Mouse (Mus musculus): ENCODE results near the gene Sgcb. TPM values are rescaled to one million over a fixed set of nuclear protein-coding genes. Genes with fewer than 3 reads are reported as not detected.

Sgcb gene
- total and polyA plus RNA-seq, 2 experiments from 2014 or later: 25.2 to 49.0 TPM

GRCm38 (mm10) chr5:73688576-73688975, 41.0 kb upstream of the Sgcb start:
- ATAC-seq (ENCODE audit: insufficient read depth, low read depth) (0 out of 2 replicates have a peak, but pooled peaks have one; percentile 20), DNase-seq (ENCODE audit: low spot score) (peak; percentile 56)
- Histone ChIP-seq H3K27me3 (ENCODE audit: control insufficient read depth, insufficient read depth, low read length) (no peaks in the 10 kb centered on the region), H3K4me3 (ENCODE audit: low read depth, low read length) (no peak overlapping the region), H3K36me3 (replicated peaks; ENCODE audit: control insufficient read depth, insufficient read depth, low read length) (no peaks in the 10 kb centered on the region), H3K4me2 (ENCODE audit: low read depth, low read length) (no peak overlapping the region), H3K9me3 (replicated peaks; ENCODE audit: control insufficient read depth, low read length) (no peaks in the 10 kb centered on the region), H3K9ac (replicated peaks; ENCODE audit: low read depth, low read length) (no peak overlapping the region), H3K4me1 (ENCODE audit: control insufficient read depth, insufficient read depth) (peaks cover 24% of the 10 kb centered on the region), H3K27ac (ENCODE audit: low read depth) (peak overlapping the region; percentile 58)
- 17% methylated on average over 1 of the region's 1 CpGs for WGBS
- TF ChIP-seq CTCF (IDR thresholded peaks at IDR 0.05; ENCODE audit: low read depth) (no peak), EP300 (IDR thresholded peaks at IDR 0.05; ENCODE audit: low read depth) (no peak)

- no peak overlapping the region for H3K27ac ChIP-seq (ENCODE audit: low read depth)
- no peak overlapping the region for H3K9ac ChIP-seq (replicated peaks; ENCODE audit: low read depth, low read length)
- H3K4me2 ChIP-seq (ENCODE audit: low read depth, low read length): no peak overlapping the region
- peak; percentile 16; the same call in 1 of the 2 replicates for ATAC-seq (ENCODE audit: insufficient read depth, low read depth)
- H3K36me3 ChIP-seq (replicated peaks; ENCODE audit: control insufficient read depth, insufficient read depth, low read length): no peaks in the 10 kb centered on the region
- peak; percentile 80 for DNase-seq (ENCODE audit: low spot score)
- H3K4me1 ChIP-seq (ENCODE audit: control insufficient read depth, insufficient read depth): peaks cover 24% of the 10 kb centered on the region
- no peaks in the 10 kb centered on the region for H3K27me3 ChIP-seq (ENCODE audit: control insufficient read depth, insufficient read depth, low read length)
- WGBS: 6% methylated on average over 4 of the region's 4 CpGs
- TF ChIP-seq CTCF (IDR thresholded peaks at IDR 0.05; ENCODE audit: low read depth) (peak; percentile 63), EP300 (IDR thresholded peaks at IDR 0.05; ENCODE audit: low read depth) (no peak)
- H3K4me3 ChIP-seq (ENCODE audit: low read depth, low read length): no peak overlapping the region
- H3K9me3 ChIP-seq (replicated peaks; ENCODE audit: control insufficient read depth, low read length): no peaks in the 10 kb centered on the region
Measured at GRCm38 (mm10) chr5:73686149-73686548, 38.6 kb upstream of the Sgcb start.

- H3K4me3 ChIP-seq (ENCODE audit: low read depth, low read length): no peak overlapping the region
- WGBS: 54% methylated on average over 9 of the region's 9 CpGs
- no peaks in the 10 kb centered on the region for H3K9me3 ChIP-seq (replicated peaks; ENCODE audit: control insufficient read depth, low read length)
- no peak overlapping the region for H3K27ac ChIP-seq (ENCODE audit: low read depth)
- TF ChIP-seq CTCF (IDR thresholded peaks at IDR 0.05; ENCODE audit: low read depth) (peak; percentile 43), EP300 (IDR thresholded peaks at IDR 0.05; ENCODE audit: low read depth) (no peak)
- no peak overlapping the region for H3K4me2 ChIP-seq (ENCODE audit: low read depth, low read length)
- no peaks in the 10 kb centered on the region for H3K27me3 ChIP-seq (ENCODE audit: control insufficient read depth, insufficient read depth, low read length)
- no peak overlapping the region for H3K9ac ChIP-seq (replicated peaks; ENCODE audit: low read depth, low read length)
- H3K4me1 ChIP-seq (ENCODE audit: control insufficient read depth, insufficient read depth): peaks cover 17% of the 10 kb centered on the region
- ATAC-seq (ENCODE audit: insufficient read depth, low read depth) (no peak), DNase-seq (ENCODE audit: low spot score) (no peak)
- H3K36me3 ChIP-seq (replicated peaks; ENCODE audit: control insufficient read depth, insufficient read depth, low read length): no peaks in the 10 kb centered on the region
Measured at GRCm38 (mm10) chr5:73683706-73684409, 36.3 kb upstream of the Sgcb start.

- WGBS: 75% methylated on average over 6 of the region's 6 CpGs
- Histone ChIP-seq H3K4me1 (ENCODE audit: control insufficient read depth, insufficient read depth) (0 out of 2 replicates have a peak, but pooled peaks cover 12% of the 10 kb centered on the region), H3K36me3 (replicated peaks; ENCODE audit: control insufficient read depth, insufficient read depth, low read length) (no peaks in the 10 kb centered on the region), H3K27me3 (ENCODE audit: control insufficient read depth, insufficient read depth, low read length) (no peaks in the 10 kb centered on the region), H3K27ac (ENCODE audit: low read depth) (no peak overlapping the region), H3K4me3 (ENCODE audit: low read depth, low read length) (no peak overlapping the region), H3K9me3 (replicated peaks; ENCODE audit: control insufficient read depth, low read length) (no peaks in the 10 kb centered on the region), H3K9ac (replicated peaks; ENCODE audit: low read depth, low read length) (no peak overlapping the region), H3K4me2 (ENCODE audit: low read depth, low read length) (no peak overlapping the region)
- no peak for TF ChIP-seq CTCF (IDR thresholded peaks at IDR 0.05; ENCODE audit: low read depth)
- TF ChIP-seq EP300 (IDR thresholded peaks at IDR 0.05; ENCODE audit: low read depth): no peak
- ATAC-seq (ENCODE audit: insufficient read depth, low read depth): no peak
- DNase-seq (ENCODE audit: low spot score): no peak
Measured at GRCm38 (mm10) chr5:73683221-73683620, 35.6 kb upstream of the Sgcb start.

- H3K9me3 ChIP-seq (replicated peaks; ENCODE audit: control insufficient read depth, low read length): no peaks in the 10 kb centered on the region
- no peak overlapping the region for H3K27ac ChIP-seq (ENCODE audit: low read depth)
- no peaks in the 10 kb centered on the region for H3K27me3 ChIP-seq (ENCODE audit: control insufficient read depth, insufficient read depth, low read length)
- H3K36me3 ChIP-seq (replicated peaks; ENCODE audit: control insufficient read depth, insufficient read depth, low read length): no peaks in the 10 kb centered on the region
- ATAC-seq (ENCODE audit: insufficient read depth, low read depth): no peak
- TF ChIP-seq EP300 (IDR thresholded peaks at IDR 0.05; ENCODE audit: low read depth) (no peak), CTCF (IDR thresholded peaks at IDR 0.05; ENCODE audit: low read depth) (no peak)
- H3K4me1 ChIP-seq (ENCODE audit: control insufficient read depth, insufficient read depth): no peaks in the 10 kb centered on the region
- 69% methylated on average over 13 of the region's 13 CpGs for WGBS
- no peak overlapping the region for H3K4me2 ChIP-seq (ENCODE audit: low read depth, low read length)
- no peak overlapping the region for H3K4me3 ChIP-seq (ENCODE audit: low read depth, low read length)
- no peak overlapping the region for H3K9ac ChIP-seq (replicated peaks; ENCODE audit: low read depth, low read length)
- no peak for DNase-seq (ENCODE audit: low spot score)
Measured at GRCm38 (mm10) chr5:73676626-73677025, 29.0 kb upstream of the Sgcb start.

GRCm38 (mm10) chr5:73675604-73676003, 28.0 kb upstream of the Sgcb start:
- no peak for ATAC-seq (ENCODE audit: insufficient read depth, low read depth)

More at GRCm38 (mm10) chr5:73675604-73676003, 28.0 kb upstream of the Sgcb start:
- no peak for DNase-seq (ENCODE audit: low spot score)
- TF ChIP-seq CTCF (IDR thresholded peaks at IDR 0.05; ENCODE audit: low read depth): no peak
- no peak for TF ChIP-seq EP300 (IDR thresholded peaks at IDR 0.05; ENCODE audit: low read depth)
- Histone ChIP-seq H3K4me2 (ENCODE audit: low read depth, low read length) (no peak overlapping the region), H3K27me3 (ENCODE audit: control insufficient read depth, insufficient read depth, low read length) (no peaks in the 10 kb centered on the region), H3K9ac (replicated peaks; ENCODE audit: low read depth, low read length) (no peak overlapping the region), H3K4me1 (ENCODE audit: control insufficient read depth, insufficient read depth) (no peaks in the 10 kb centered on the region), H3K9me3 (replicated peaks; ENCODE audit: control insufficient read depth, low read length) (no peaks in the 10 kb centered on the region), H3K4me3 (ENCODE audit: low read depth, low read length) (no peak overlapping the region), H3K36me3 (replicated peaks; ENCODE audit: control insufficient read depth, insufficient read depth, low read length) (no peaks in the 10 kb centered on the region), H3K27ac (ENCODE audit: low read depth) (no peak overlapping the region)
- 83% methylated on average over 3 of the region's 3 CpGs for WGBS

Measured in heart, postnatal 0 days (tissue).